Mouse (Mus musculus) small intestine, adult 2 months (tissue): Measurements from ENCODE around the gene Glt8d2.

Source experiments
- CTCF ChIP-seq: fragments of 200-500 bp; IDR thresholded peaks from 2 replicates; pipeline ENCODE4 v1.5.1; 2012; ENCODE audit warnings: low read depth, mild to moderate bottlenecking, control low read depth, inconsistent platforms, low read length, moderate library complexity, mixed read lengths; ENCODE audit not compliant: insufficient replicate concordance, insufficient read length; ENCODE audit errors: extremely low read depth
- POLR2A ChIP-seq: fragments of 200-500 bp; IDR thresholded peaks from 2 replicates; pipeline ENCODE4 v1.6.1; 2012; ENCODE audit warnings: low read depth, mild to moderate bottlenecking, control low read depth, inconsistent platforms, low read length, moderate library complexity

DNA sequence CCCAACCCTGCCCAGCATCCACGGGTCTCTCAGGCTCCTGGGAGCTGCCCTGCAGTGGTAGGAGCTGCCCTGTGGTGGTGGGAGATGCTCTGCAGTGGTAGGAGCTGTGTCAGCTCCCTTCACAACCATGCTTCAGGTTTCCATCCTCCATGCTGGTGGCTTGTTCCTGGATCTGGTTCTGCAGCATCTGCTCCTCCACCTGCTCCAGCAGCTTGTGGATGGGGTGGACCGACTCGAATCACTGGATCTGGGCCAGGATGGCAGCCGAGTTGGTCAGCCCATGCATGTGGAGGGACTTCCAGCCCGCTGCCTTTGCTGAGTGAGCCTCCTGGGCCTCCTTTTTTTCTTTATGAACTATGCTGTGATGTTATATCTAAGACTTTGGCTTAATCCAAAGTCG lies 13.5 kb downstream of the Glt8d2 start:
- no peak for TF ChIP-seq POLR2A
- TF ChIP-seq CTCF: no peak
